Mouse (Mus musculus) forebrain, embryonic 15.5 days (tissue): ENCODE measurements around the gene Ggt1. TPM values are rescaled to one million over a fixed set of nuclear protein-coding genes. Genes with fewer than 3 reads are reported as not detected.
A peak's percentile ranks its signal among the peaks of the same experiment; 100 is the strongest.

ENCODE experiments used
- ATAC-seq: fragments of 200-750 bp; cut with Nextera tagmentation; replicated peaks from 2 replicates; pipeline ENCODE4 v1.8.0; 2017; ENCODE audit warnings: mild to moderate bottlenecking, moderate TSS enrichment, moderate library complexity
- H3K27ac ChIP-seq: fragments of 300-500 bp; sonication (generic); replicated peaks from 2 replicates; pipeline ENCODE4 v1.5.1; 2015; ENCODE audit warnings: mild to moderate bottlenecking, inconsistent platforms
- H3K27me3 ChIP-seq: fragments of 300-500 bp; sonication (generic); 2 replicates; pipeline ENCODE4 v1.6.1; 2015; ENCODE audit warnings: inconsistent platforms
- H3K36me3 ChIP-seq: fragments of 300-500 bp; sonication (generic); 2 replicates; pipeline ENCODE4 v1.6.1; 2015; ENCODE audit warnings: mild to moderate bottlenecking, inconsistent platforms
- H3K4me1 ChIP-seq: fragments of 300-500 bp; sonication (generic); 2 replicates; pipeline ENCODE4 v1.6.1; 2015; ENCODE audit warnings: inconsistent platforms
- H3K4me2 ChIP-seq: fragments of 300-500 bp; sonication (generic); replicated peaks from 2 replicates; pipeline ENCODE4 v1.6.1; 2015; ENCODE audit warnings: mild to moderate bottlenecking, inconsistent platforms
- H3K4me3 ChIP-seq: fragments of 300-500 bp; sonication (generic); 2 replicates; pipeline ENCODE4 v1.5.1; 2015; ENCODE audit warnings: mild to moderate bottlenecking, inconsistent platforms
- H3K9ac ChIP-seq: fragments of 300-500 bp; sonication (generic); replicated peaks from 2 replicates; pipeline ENCODE4 v1.6.1; 2015; ENCODE audit warnings: mild to moderate bottlenecking, inconsistent platforms
- H3K9me3 ChIP-seq: fragments of 300-500 bp; sonication (generic); 2 replicates; pipeline ENCODE4 v1.6.1; 2016; ENCODE audit warnings: inconsistent platforms
- WGBS: fragments of 180-500 bp; shearing (Covaris S2); methylation state at CpG from one replicate; pipeline ENCODE4 v1.1.7; 2015; ENCODE audit warnings: mixed read lengths; 5-methylcytosine and 5-hydroxymethylcytosine counted together
- polyA plus RNA-seq: library from polyadenylated mRNA; unstranded; fragments of >200 nt; fragmentation: Nextera tagmentation; extraction: Ambion mirVana; gene quantifications from 2 replicates; pipeline ENCODE4 v1.2.1, GENCODE M21; 2015

Ggt1 gene
- polyA plus RNA-seq, 1 experiment from 2014 or later: 0.67 TPM

DNA sequence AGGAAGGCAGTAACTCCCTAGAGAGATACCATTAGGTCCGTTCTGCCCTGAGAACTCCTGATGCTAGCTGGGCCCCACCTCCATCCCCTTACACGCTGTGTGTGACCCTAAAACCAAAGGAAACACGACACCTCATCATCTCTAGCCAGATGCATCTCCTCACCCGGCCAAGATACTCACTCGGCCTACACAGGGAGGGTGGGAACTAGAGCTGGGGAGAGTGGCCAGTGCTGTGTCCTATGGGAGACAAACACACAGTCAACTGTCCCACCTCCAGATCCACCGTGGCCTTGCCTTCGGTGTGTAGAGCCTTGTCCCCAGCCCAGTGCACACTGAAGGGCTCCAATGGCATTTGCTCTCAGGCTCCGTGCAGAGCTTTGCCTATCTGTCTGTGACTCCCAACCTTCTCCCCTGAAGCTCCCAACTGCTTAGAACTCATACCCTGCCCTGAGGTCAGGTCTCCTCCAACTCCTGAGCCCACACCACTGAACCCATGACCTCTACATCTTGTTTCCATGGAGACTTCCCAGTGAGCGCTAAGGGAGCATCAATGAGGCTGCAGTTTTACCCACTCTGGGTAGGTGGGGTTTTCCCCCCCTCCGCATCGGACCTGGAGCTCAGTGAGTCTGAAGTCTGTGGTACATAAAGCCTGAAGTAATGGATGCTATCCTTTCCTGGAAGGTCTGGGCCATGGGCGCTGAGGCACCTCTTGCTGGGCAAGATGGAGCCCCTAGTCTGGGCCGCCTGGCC is 8.5 kb upstream of the Ggt1 start:
- Histone ChIP-seq H3K4me1 (peaks cover 34% of the 10 kb centered on the region), H3K27me3 (no peaks in the 10 kb centered on the region), H3K9ac (no peak overlapping the region), H3K9me3 (no peaks in the 10 kb centered on the region), H3K27ac (no peak overlapping the region), H3K36me3 (peaks cover 15% of the 10 kb centered on the region), H3K4me2 (no peak overlapping the region), H3K4me3 (no peak overlapping the region)
- WGBS: 80% methylated on average over 13 of the region's 13 CpGs
- no peak for ATAC-seq

DNA sequence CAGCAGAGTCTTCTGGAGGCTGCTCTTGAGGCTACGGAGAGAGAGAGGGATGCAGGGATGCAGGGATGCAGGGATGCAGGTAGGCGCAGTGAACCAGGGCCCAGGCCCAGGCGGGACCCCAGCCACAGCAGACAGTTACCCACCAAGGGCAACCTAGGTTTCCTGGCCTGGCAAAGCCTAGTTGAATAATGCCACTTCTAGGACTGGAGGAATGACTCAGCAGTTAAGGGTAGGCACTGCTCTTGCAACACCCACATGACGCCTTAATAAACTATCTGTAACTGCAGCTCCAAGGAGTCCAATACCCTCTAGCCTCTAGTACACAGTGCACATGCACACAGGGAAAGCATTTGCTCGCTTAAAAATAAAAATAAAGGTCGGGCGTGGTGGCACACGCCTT is 7.3 kb upstream of the Ggt1 start:
- Histone ChIP-seq H3K4me2 (no peak overlapping the region), H3K27me3 (no peaks in the 10 kb centered on the region), H3K9me3 (no peaks in the 10 kb centered on the region)

DNA sequence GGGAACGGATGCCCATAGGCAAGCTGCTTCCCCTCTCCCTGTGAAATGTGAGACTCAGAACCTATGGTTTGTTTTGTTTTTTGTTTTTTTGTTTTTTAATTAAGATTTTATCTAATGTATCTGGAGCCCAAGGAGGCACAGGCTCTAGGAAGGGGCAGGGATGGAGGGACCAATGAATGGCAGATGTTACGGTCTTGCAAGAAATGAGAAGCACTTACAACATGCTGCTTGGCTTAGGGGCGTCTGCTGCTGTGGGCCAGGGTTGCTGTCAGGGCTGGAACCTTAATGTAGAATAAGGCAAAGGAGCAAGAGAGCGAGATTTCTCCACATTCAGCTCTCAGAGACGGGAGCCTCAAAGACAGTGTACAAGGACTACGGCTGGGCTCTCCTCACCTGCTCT is 5.8 kb upstream of the Ggt1 start:
- WGBS: 58% methylated on average over 6 of the region's 6 CpGs
- peaks cover 15% of the 10 kb centered on the region for H3K36me3 ChIP-seq
- no peak overlapping the region for H3K4me2 ChIP-seq
- H3K9ac ChIP-seq: no peak overlapping the region
- no peak for ATAC-seq
- H3K4me3 ChIP-seq: no peak overlapping the region
- H3K9me3 ChIP-seq: no peaks in the 10 kb centered on the region
- H3K4me1 ChIP-seq: peaks cover 44% of the 10 kb centered on the region
- no peaks in the 10 kb centered on the region for H3K27me3 ChIP-seq
- peak overlapping the region; percentile 71 for H3K27ac ChIP-seq

More for the DNA sequence above, 7.3 kb upstream of the Ggt1 start:
- H3K4me1 ChIP-seq: peaks cover 35% of the 10 kb centered on the region
- no peak overlapping the region for H3K4me3 ChIP-seq
- no peak overlapping the region for H3K9ac ChIP-seq
- no peak for ATAC-seq
- 91% methylated on average over 8 of the region's 8 CpGs for WGBS
- peaks cover 15% of the 10 kb centered on the region for H3K36me3 ChIP-seq
- H3K27ac ChIP-seq: no peak overlapping the region

DNA sequence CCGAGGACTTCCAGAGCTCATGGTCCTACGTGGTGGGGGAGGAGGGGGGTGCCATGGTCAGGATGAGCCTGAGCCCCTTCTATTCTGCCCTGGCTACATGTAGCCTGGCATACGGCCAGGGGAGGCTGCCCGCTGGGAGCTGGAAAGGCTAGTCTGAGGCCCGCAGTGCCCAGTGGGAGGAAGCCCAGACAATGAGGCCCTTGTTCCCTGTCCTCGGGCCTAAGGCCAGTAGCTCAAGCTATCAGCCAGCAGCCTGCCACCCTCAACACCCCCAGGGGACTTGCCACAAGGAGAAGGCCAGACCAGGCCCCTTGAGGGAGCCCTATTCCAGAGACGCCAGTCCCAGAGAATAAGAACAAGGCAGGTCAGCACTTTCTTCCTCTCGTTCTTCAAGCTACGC is 5.4 kb upstream of the Ggt1 start:
- Histone ChIP-seq H3K4me1 (peaks cover 48% of the 10 kb centered on the region), H3K27ac (peak overlapping the region; percentile 71), H3K9ac (no peak overlapping the region), H3K36me3 (peaks cover 15% of the 10 kb centered on the region), H3K4me2 (no peak overlapping the region), H3K27me3 (no peaks in the 10 kb centered on the region), H3K4me3 (no peak overlapping the region), H3K9me3 (no peaks in the 10 kb centered on the region)
- 9% methylated on average over 9 of the region's 9 CpGs for WGBS
- peak; percentile 55 for ATAC-seq

DNA sequence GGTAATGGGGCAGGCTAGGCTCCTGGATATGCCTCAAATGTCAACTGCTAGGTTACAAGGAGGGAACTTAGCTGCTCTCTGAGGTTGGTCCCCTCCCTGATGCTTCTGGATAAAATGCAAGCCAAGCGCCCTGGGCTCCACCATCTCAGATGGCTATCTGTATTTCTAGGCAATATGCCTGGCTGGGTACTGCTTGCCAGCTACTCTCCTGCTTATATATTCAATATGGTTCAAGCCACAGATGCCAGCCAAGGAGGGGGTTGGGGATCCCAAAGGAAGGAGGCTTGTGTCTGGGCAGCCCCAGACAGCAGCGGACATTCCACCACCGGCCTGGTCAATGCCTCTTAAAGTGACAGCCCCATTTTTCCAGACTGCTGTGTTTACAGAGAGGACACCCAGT is 2.9 kb upstream of the Ggt1 start:
- peak; percentile 53 for ATAC-seq
- Histone ChIP-seq H3K27me3 (no peaks in the 10 kb centered on the region), H3K9me3 (no peaks in the 10 kb centered on the region), H3K4me1 (peaks cover 49% of the 10 kb centered on the region), H3K27ac (peak overlapping the region; percentile 91), H3K4me2 (peak overlapping the region; percentile 97), H3K9ac (peak overlapping the region; percentile 36; the same call in 1 of the 2 replicates), H3K36me3 (peaks cover 9% of the 10 kb centered on the region), H3K4me3 (peak overlapping the region; percentile 80)
- WGBS: 13% methylated on average over 3 of the region's 3 CpGs

DNA sequence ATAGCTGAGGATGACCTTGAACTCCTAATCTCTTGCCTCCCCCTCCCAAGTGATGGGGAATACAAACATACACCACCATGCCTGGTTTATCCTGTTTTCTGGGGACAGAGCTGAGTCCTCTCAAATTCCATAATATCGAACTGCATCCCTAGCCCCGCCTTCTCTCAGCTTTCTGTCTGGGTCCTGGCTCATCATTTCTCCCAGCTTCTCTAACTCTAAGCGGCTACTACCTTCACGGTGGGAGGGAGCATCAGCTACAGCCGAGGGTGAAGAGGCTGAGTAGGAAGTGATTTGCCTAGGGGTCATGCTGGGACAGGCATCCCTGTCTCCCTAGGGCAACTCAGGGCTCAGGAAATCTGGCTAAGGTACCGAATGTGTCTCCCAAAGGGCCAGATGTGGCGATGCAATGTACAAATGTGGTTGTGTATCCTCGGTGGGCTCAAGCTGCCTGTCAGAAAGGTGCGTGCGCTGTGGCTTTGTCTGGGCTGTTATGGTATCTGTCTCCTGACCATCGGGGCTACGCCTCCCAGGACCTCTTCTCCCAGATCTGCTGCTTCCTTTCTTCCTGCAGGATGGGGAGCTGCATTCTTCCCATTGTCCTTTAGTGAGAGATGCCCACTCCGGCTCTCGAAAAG is 2.2 kb upstream of the Ggt1 start:
- H3K4me3 ChIP-seq: peak overlapping the region; percentile 80
- H3K36me3 ChIP-seq: 0 out of 2 replicates have a peak, but pooled peaks cover 2% of the 10 kb centered on the region
- no peaks in the 10 kb centered on the region for H3K9me3 ChIP-seq
- H3K4me2 ChIP-seq: peak overlapping the region; percentile 97
- WGBS: 3% methylated on average over 14 of the region's 14 CpGs
- peak; percentile 3 for ATAC-seq
- H3K9ac ChIP-seq: peak overlapping the region; percentile 94
- peak overlapping the region; percentile 91 for H3K27ac ChIP-seq
- peaks cover 49% of the 10 kb centered on the region for H3K4me1 ChIP-seq
- H3K27me3 ChIP-seq: no peaks in the 10 kb centered on the region

DNA sequence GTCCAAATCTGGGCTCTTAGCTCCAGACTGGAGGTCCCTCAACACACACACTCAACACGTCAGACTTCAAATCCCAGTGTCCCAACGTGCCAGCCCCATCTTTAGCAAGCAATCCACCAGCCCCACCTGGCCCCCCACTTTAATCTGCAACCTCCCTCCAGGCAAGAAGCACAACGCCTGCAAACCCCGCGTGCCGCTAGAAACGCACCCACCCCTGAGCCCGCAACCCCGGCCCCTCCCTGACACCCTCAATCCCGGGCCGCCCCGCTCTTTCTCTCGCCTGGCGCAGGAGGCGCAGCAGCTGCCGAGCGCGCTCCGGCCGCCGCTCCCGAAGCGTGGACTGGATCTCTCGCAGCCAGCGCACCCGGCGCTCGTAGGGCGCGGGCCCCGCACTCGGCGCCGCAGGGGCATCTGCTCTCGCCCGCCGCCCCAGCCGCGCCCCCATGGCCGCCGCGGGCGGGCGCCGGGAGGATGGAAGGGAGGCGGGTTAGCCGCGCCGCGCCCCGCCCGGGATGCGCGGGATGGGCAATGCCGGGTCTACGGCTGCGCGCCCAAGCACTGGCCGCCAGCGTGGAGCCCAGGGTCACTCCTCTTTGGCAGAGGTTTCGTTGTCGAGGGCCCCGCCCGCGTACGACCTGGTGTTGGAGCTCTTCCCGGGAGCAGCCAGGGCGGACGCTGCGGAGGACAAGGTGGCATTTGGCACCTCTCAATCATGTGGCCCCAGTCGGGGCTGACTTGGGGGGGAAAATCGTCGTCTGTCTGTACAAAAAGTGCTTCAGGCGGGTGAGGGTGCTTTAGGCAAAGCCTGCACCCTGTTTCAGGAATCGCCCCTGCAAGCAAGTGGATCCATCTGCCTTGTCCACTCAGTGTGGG is 1.5 kb upstream of the Ggt1 start, which contains the start of gene Lrrc75b:
Lrrc75b (minus strand) TSS at position 655 of the 873 bp plus-strand sequence.
- under 1% methylated on average over 70 of the region's 75 CpGs for WGBS
- H3K4me1 ChIP-seq: peaks cover 49% of the 10 kb centered on the region
- peak within 1 kb of the TSS; percentile 91 for H3K27ac ChIP-seq
- peak within 1 kb of the TSS; percentile 97 for H3K4me2 ChIP-seq
- peak; percentile 38 for ATAC-seq
- H3K4me3 ChIP-seq: peak within 1 kb of the TSS; percentile 80
- H3K9ac ChIP-seq: peak within 1 kb of the TSS; percentile 94
- H3K9me3 ChIP-seq: no peaks in the 10 kb centered on the region
- H3K36me3 ChIP-seq: no peaks in the 10 kb centered on the region
- no peaks in the 10 kb centered on the region for H3K27me3 ChIP-seq

DNA sequence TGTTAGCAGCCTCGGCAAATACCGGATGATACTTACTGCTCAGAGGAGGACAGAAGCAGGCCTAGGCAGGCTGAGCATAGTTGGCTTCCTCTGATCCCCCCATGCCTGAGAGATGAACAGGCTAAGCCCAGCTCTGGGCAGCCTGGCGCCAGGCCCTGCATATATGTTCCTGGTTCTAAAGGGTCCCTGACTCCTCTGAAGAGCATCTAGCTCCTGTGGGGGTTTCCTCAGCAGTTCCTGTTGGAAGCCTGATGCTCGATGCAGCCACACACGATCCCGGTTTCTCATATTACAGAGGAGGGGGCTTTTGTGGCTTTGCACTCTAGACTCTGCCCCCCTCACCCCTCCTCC is 880 bp upstream of the Ggt1 start:
- H3K36me3 ChIP-seq: no peaks in the 10 kb centered on the region

DNA sequence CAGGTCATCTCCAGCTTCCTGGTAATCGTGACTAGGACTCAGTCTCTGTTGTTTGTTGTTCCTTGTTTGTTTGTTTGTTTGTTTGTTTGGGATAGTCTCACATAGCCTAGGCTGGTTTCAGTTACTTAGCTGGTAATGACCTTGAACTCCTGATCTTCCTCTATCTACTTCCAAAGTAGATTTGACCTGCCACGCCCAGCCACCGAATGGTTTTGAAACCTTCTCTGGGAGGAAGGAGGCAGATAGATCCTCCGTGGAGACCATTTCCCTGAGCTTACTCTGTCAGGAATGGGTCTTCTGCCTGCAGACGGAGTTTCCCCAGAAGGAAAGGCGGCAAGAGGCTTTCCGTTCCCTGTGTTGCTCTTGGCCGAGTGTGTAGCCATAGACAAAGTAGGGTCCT is 1.2 kb downstream of the Ggt1 start:
- Histone ChIP-seq H3K4me3 (no peak overlapping the region), H3K9me3 (no peaks in the 10 kb centered on the region), H3K4me1 (peaks cover 29% of the 10 kb centered on the region), H3K4me2 (no peak overlapping the region), H3K27me3 (no peaks in the 10 kb centered on the region), H3K36me3 (no peaks in the 10 kb centered on the region), H3K9ac (no peak overlapping the region), H3K27ac (no peak overlapping the region)
- 88% methylated on average over 8 of the region's 8 CpGs for WGBS
- no peak for ATAC-seq

More for the DNA sequence above, 880 bp upstream of the Ggt1 start:
- Histone ChIP-seq H3K27me3 (no peaks in the 10 kb centered on the region), H3K27ac (peak overlapping the region; percentile 91), H3K9ac (peak overlapping the region; percentile 94), H3K4me3 (peak overlapping the region; percentile 80), H3K4me2 (peak overlapping the region; percentile 97), H3K4me1 (peaks cover 49% of the 10 kb centered on the region), H3K9me3 (no peaks in the 10 kb centered on the region)
- ATAC-seq: peak; percentile 20
- WGBS: 17% methylated on average over 6 of the region's 6 CpGs

DNA sequence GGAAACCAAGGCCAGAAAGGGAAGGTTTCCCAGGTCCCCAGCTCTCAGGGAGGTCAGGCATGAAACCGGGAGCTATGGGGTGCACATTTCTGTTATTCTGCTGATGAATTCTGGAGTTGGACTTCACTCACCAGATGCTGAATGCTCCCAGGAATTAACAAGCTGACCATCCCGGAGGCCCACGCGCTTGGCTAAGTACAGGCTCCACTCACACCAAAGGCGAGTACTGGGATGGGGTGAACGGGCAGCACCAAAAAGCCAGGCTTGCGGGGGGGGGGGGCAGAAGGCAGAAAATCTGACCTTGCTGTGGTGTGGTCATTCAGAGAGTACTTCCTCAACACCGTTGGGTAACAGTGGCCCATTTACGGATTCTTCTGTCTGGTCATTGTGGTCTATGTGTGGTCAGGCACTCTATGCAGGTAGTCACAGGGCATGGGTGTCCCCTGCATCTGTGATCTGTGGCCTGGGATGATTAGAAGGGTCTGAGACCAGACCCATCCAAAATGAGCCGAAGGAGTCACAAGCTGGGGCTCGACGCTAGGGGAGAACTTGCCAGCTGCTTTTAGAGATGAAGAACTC is 3.4 kb downstream of the Ggt1 start:
- Histone ChIP-seq H3K4me1 (peaks cover 11% of the 10 kb centered on the region), H3K9ac (no peak overlapping the region), H3K9me3 (no peaks in the 10 kb centered on the region), H3K4me2 (no peak overlapping the region), H3K36me3 (no peaks in the 10 kb centered on the region), H3K27ac (no peak overlapping the region), H3K27me3 (0 out of 2 replicates have a peak, but pooled peaks cover 3% of the 10 kb centered on the region), H3K4me3 (no peak overlapping the region)
- no peak for ATAC-seq
- WGBS: 88% methylated on average over 12 of the region's 12 CpGs

DNA sequence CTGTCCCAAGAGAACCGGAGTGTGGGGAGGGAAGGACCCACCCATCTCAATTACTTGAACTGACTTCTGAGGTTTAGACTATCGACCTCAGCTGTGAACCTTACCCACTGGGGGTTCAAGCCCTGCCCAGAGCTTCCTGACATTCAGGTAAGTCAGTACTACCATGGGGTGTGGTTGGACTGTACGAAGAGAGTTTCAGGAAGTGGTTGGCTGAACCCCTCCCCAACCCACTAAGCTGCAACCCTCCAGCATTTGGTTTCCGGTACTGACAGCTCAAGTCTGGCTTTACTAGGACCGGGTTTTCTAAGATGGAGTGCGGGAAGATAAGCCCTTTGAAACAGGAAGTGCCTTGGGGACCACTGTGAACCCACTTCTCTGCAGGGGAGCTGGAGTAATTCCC is 4.0 kb downstream of the Ggt1 start:
- no peak overlapping the region for H3K27ac ChIP-seq
- no peaks in the 10 kb centered on the region for H3K36me3 ChIP-seq
- 71% methylated on average over 6 of the region's 6 CpGs for whole genome bisulfite sequencing
- H3K4me2 ChIP-seq: no peak overlapping the region
- 0 out of 2 replicates have a peak, but pooled peaks cover 3% of the 10 kb centered on the region for H3K27me3 ChIP-seq
- no peak overlapping the region for H3K4me3 ChIP-seq
- no peak for ATAC-seq
- H3K4me1 ChIP-seq: peaks cover 7% of the 10 kb centered on the region
- H3K9me3 ChIP-seq: no peaks in the 10 kb centered on the region
- no peak overlapping the region for H3K9ac ChIP-seq
